Mouse (Mus musculus) mammary gland, adult 2 months (tissue): ENCODE measurements around the gene Cep162. TPM values are rescaled to one million over a fixed set of nuclear protein-coding genes. Genes with fewer than 3 reads are reported as not detected.

ENCODE experiments used
- polyA plus RNA-seq: library from polyadenylated mRNA; depleted of rRNA; stranded (reverse); fragments of >200 nt; gene quantifications from 2 replicates; pipeline ENCODE4 v1.2.3, GENCODE M21; 2012; ENCODE audit warnings: low replicate concordance; rRNA removed

Cep162 gene
- polyA plus RNA-seq: 1.3 and 1.7 TPM in 2 replicates

GRCm38 (mm10) chr9:87254903-87255695 lies at the start of gene Cep162:
Gene Cep162, minus strand, starts transcription at chr9:87255536.

DNA sequence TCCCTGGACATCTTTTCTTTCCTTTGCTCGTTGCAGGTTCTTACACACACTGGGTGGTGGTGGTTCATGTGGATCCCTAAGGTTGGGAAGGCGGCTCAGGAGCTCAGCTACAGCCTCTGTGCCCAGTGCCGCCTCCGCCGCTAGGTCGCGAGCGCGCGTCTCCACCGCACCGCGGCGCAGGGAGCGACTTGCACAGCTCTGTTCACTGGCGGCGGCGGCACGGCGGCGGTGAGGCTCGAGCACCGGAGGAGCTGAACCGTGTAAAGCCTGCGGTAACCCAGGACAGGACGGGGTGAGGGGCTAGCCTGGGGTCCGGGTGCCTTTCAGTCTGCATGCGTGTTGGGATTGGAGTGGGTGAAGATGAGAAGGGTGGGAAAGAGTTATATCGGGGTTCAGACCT lies 111.2 kb downstream of the Cep162 start, which contains the start of gene Mrap2:
TSS of gene Mrap2 (plus strand) at position 201 of the 400 bp plus-strand sequence.

Other genes starting within 250 kb of the Cep162 start
- not detected in 2 replicates for gene Ripply2, start 240.0 kb downstream of the Cep162 start, polyA plus RNA-seq
- gene Cyb5r4, start 233.5 kb downstream of the Cep162 start, polyA plus RNA-seq: 7.0 and 9.4 TPM in 2 replicates
- gene Mrap2, start 111.2 kb downstream of the Cep162 start, polyA plus RNA-seq: 0.09 and 0.14 TPM in 2 replicates